Mouse (Mus musculus) thymus, adult 2 months (tissue): ENCODE data around the gene Oaz1. TPM values are rescaled to one million over a fixed set of nuclear protein-coding genes. Genes with fewer than 3 reads are reported as not detected.

Experiments used
- DNase-seq: peaks from one replicate; pipeline ENCODE4 v3.0.0; 2021
- H3K27ac ChIP-seq: fragments of 200-500 bp; 2 replicates; pipeline ENCODE4 v1.5.1; 2012; ENCODE audit warnings: low read length, control low read depth; ENCODE audit not compliant: control insufficient read depth, insufficient read depth
- H3K27me3 ChIP-seq: fragments of 200-500 bp; 2 replicates; pipeline ENCODE4 v1.6.1; 2012; ENCODE audit warnings: mild to moderate bottlenecking, low read length, moderate library complexity, mixed read lengths; ENCODE audit not compliant: control insufficient read depth, insufficient read depth
- H3K36me3 ChIP-seq: fragments of 200-500 bp; 2 replicates; pipeline ENCODE4 v1.6.1; 2012; ENCODE audit warnings: mild to moderate bottlenecking, low read length, moderate library complexity; ENCODE audit not compliant: control insufficient read depth, insufficient read depth
- H3K4me1 ChIP-seq: fragments of 200-500 bp; replicated peaks from 2 replicates; pipeline ENCODE4 v1.6.1; 2012; ENCODE audit warnings: low read length; ENCODE audit not compliant: control insufficient read depth, insufficient read depth
- H3K4me3 ChIP-seq: fragments of 200-500 bp; 2 replicates; pipeline ENCODE4 v1.5.1; 2012; ENCODE audit warnings: mild to moderate bottlenecking, low read length, control low read depth, moderate library complexity; ENCODE audit not compliant: control insufficient read depth, insufficient read depth
- CTCF ChIP-seq: fragments of 200-500 bp; IDR thresholded peaks from 2 replicates; pipeline ENCODE4 v1.5.1; 2012; ENCODE audit warnings: mild to moderate bottlenecking, control low read depth, low read length, moderate library complexity, borderline replicate concordance; ENCODE audit not compliant: control insufficient read depth, poor library complexity, insufficient read depth; ENCODE audit errors: extremely low read depth
- POLR2A ChIP-seq: fragments of 200-500 bp; IDR thresholded peaks from 2 replicates; pipeline ENCODE4 v1.6.1; 2012; ENCODE audit warnings: mild to moderate bottlenecking, low read length, control low read depth, moderate library complexity; ENCODE audit not compliant: control insufficient read depth, poor library complexity, insufficient read depth; ENCODE audit errors: extremely low read depth
- WGBS: fragments of 180-500 bp; shearing (Covaris S2); methylation state at CpG from one replicate; pipeline ENCODE4 v1.1.7; 2018; 5-methylcytosine and 5-hydroxymethylcytosine counted together
- polyA plus RNA-seq: library from polyadenylated mRNA; depleted of rRNA; stranded (reverse); fragments of >200 nt; gene quantifications from 2 replicates; pipeline ENCODE4 v1.2.3, GENCODE M21; 2012

Oaz1 gene
- polyA plus RNA-seq, 1 experiment, result 1,988 TPM

GRCm38 (mm10) chr10:80856908-80857307, 30.5 kb downstream of the Oaz1 start:
- peaks cover 20% of the 10 kb centered on the region for H3K4me1 ChIP-seq
- WGBS, result 84% methylated on average over 5 of the region's 5 CpGs
- H3K27me3 ChIP-seq, result no peaks in the 10 kb centered on the region
- TF ChIP-seq POLR2A, result no peak
- DNase-seq, result no peak
- no peak overlapping the region for H3K27ac ChIP-seq
- H3K4me3 ChIP-seq, result no peak overlapping the region
- no peaks in the 10 kb centered on the region for H3K36me3 ChIP-seq

DNA sequence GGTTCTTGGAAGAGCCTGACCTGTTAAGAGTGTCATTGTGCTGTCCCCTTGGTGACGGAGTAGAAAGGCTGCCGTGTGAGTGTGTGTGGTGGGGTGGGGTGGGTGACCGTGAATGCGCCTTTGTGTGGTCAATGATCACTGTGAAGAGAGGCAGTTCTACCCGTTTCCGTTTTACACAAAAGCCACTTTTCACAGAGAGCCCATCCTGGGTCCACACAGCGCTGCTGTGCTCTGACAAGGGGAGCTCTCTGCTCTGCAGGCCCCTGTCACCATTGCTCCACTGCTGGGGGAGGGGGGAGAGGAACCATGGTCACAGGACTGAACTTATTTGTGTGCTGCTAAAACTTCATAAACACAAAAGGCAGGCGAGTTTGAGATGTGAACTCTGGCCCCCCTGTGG, 30.9 kb downstream of the Oaz1 start:
- no peak overlapping the region for H3K27ac ChIP-seq
- H3K4me3 ChIP-seq, result no peak overlapping the region
- H3K4me1 ChIP-seq, result peaks cover 20% of the 10 kb centered on the region
- no peaks in the 10 kb centered on the region for H3K36me3 ChIP-seq
- TF ChIP-seq POLR2A (no peak), CTCF (no peak)
- DNase-seq, result no peak
- 62% methylated on average over 8 of the region's 8 CpGs for WGBS
- no peaks in the 10 kb centered on the region for H3K27me3 ChIP-seq

GRCm38 (mm10) chr10:80857848-80858247, 31.4 kb downstream of the Oaz1 start:
- TF ChIP-seq CTCF (no peak), POLR2A (no peak)
- DNase-seq, result no peak
- Histone ChIP-seq H3K36me3 (no peaks in the 10 kb centered on the region), H3K4me3 (no peak overlapping the region), H3K27me3 (no peaks in the 10 kb centered on the region), H3K4me1 (peaks cover 20% of the 10 kb centered on the region), H3K27ac (no peak overlapping the region)
- WGBS, result 90% methylated on average over 3 of the region's 3 CpGs

- H3K4me1 ChIP-seq, result peaks cover 20% of the 10 kb centered on the region
- no peak overlapping the region for H3K27ac ChIP-seq
- H3K36me3 ChIP-seq, result no peaks in the 10 kb centered on the region
- 96% methylated on average over 7 of the region's 7 CpGs for WGBS
- TF ChIP-seq POLR2A (no peak), CTCF (no peak)
- no peak for DNase-seq
- no peaks in the 10 kb centered on the region for H3K27me3 ChIP-seq
- H3K4me3 ChIP-seq, result no peak overlapping the region
Measured at GRCm38 (mm10) chr10:80858350-80858935, 32.0 kb downstream of the Oaz1 start.

GRCm38 (mm10) chr10:80862305-80862704, 35.8 kb downstream of the Oaz1 start:
- no peak for DNase-seq
- TF ChIP-seq POLR2A, result no peak
- no peak for TF ChIP-seq CTCF
- 98% methylated on average over 5 of the region's 5 CpGs for WGBS
- Histone ChIP-seq H3K36me3 (no peaks in the 10 kb centered on the region), H3K27ac (no peak overlapping the region), H3K27me3 (no peaks in the 10 kb centered on the region), H3K4me3 (no peak overlapping the region), H3K4me1 (no peaks in the 10 kb centered on the region)

- no peaks in the 10 kb centered on the region for H3K4me1 ChIP-seq
- TF ChIP-seq CTCF (no peak), POLR2A (no peak)
- no peak overlapping the region for H3K4me3 ChIP-seq
- H3K36me3 ChIP-seq, result no peaks in the 10 kb centered on the region
- H3K27ac ChIP-seq, result no peak overlapping the region
- 96% methylated on average over 16 of the region's 16 CpGs for WGBS
- no peak for DNase-seq
- no peaks in the 10 kb centered on the region for H3K27me3 ChIP-seq
Measured at GRCm38 (mm10) chr10:80864446-80864845, 38.0 kb downstream of the Oaz1 start.

DNA sequence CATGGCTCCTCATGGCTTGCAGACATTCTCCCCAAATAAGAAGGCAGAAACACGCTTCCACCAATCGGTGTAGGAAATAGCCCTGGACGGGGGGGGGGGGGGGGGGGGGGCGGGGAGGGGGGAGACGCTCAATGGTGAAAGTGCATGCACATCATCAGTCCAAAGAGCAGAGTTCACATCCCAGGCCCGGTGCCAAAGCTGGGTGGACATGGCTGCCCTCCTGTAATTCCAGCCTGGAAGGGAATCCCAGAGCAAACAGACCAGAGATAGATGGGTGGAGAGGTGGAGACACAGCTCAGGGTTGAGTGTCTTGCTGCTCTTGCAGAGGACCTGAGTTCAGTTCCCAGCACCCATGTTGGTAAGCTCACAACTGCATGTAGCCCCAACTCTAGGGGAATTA, 44.5 kb downstream of the Oaz1 start:
- H3K27ac ChIP-seq, result no peak overlapping the region
- no peaks in the 10 kb centered on the region for H3K27me3 ChIP-seq
- no peaks in the 10 kb centered on the region for H3K4me1 ChIP-seq
- no peak overlapping the region for H3K4me3 ChIP-seq
- H3K36me3 ChIP-seq, result no peaks in the 10 kb centered on the region
- TF ChIP-seq POLR2A, result no peak
- TF ChIP-seq CTCF, result no peak
- WGBS, result 70% methylated on average over 3 of the region's 6 CpGs
- no peak for DNase-seq
